9 mouse cellular contexts compared by ENCODE assay signal in genomic region chr13:36695516-36696201, GRCm38 (mm10). TPM values are rescaled to one million over a fixed set of nuclear protein-coding genes. Genes with fewer than 3 reads are reported as not detected.
A peak's percentile ranks its signal among the peaks of the same experiment; 100 is the strongest.
DNase-seq lines count a peak whose midpoint lies in the region; ATAC-seq lines count a peak whose summit lies in the region.
"Had no signal": no experiment of that assay in that cellular context is flagged by ENCODE, and none has a peak within 500 bp of the region (broad histone marks: within the 10 kb centered on the region; RNA-seq: fewer than 3 reads in every experiment).

No protein-coding gene starts in this region.

- ATAC-seq in erythroid progenitor cell, adult 5-6 weeks (replicated peaks; ENCODE audit: low FRiP score, poor library complexity, severe bottlenecking) = no peak

- peak; percentile 59 for DNase-seq in right cerebral cortex, adult 18-20 months
- DNase-seq in right cerebral cortex, postnatal 4 days = no peak
- DNase-seq in cerebellum, postnatal 14 days = peak; percentile 72 to 82
- peak; percentile 26 for DNase-seq in kidney, adult 9 months
- peak; percentile 83 for DNase-seq in telencephalon, adult 2 months (ENCODE audit: low read depth, low spot score)
- no peak for DNase-seq in thymus, postnatal 0 days (ENCODE audit: low spot score)
- DNase-seq in layer of hippocampus, adult 8-10 months (ENCODE audit: low spot score in 2 of 2) = no peak
- DNase-seq: liver, embryonic 13.5 days had no signal

RNA-seq across cellular contexts. Expression of gene Nrn1, which starts 39.3 kb away (rescaled TPM):
- 0.28 and 0.29 TPM in 2 replicates for polyA plus RNA-seq in thymus, postnatal 0 days (2015; fragmentation: Nextera tagmentation; extraction: Ambion mirVana)
- not detected in 2 replicates for total RNA-seq in erythroid progenitor cell, adult 5-6 weeks (2015; ENCODE audit: low replicate concordance)
- not detected in 2 replicates for total RNA-seq in erythroid progenitor cell, adult 5-6 weeks (2017; ENCODE audit: low replicate concordance)
- 100 to 1,000 TPM; 226 to 246 (median 235) TPM for total RNA-seq in layer of hippocampus, adult 8-10 months (2022)

Comparison
In these comparisons a context has a peak if more than half of its experiments do, and no peak if none do; other contexts are left out.
1. DNase-seq: peak in right cerebral cortex, adult 18-20 months (single experiment), cerebellum, postnatal 14 days (2 of 2), kidney, adult 9 months (single experiment) and telencephalon, adult 2 months (single experiment); none in right cerebral cortex, postnatal 4 days (single experiment), thymus, postnatal 0 days (single experiment) and layer of hippocampus, adult 8-10 months (0 of 2).
2. RNA of gene Nrn1, which starts 39.3 kb away (total RNA-seq): 226 to 246 TPM in layer of hippocampus, adult 8-10 months; not detected in erythroid progenitor cell, adult 5-6 weeks; every median in the first group is over 100 times any median in the second.